Mouse (Mus musculus): ENCODE measurements around the gene Agr2.

Gene Agr2

GRCm38 (mm10) chr12:36028968-36029645, 36.4 kb downstream of the Agr2 start:
- peak; percentile 89 for DNase-seq

GRCm38 (mm10) chr12:36029687-36030086, 37.0 kb downstream of the Agr2 start:
- no peak for DNase-seq

- peak; percentile 89 for DNase-seq
These were observed 38.1 kb downstream of the Agr2 start for GRCm38 (mm10) chr12:36030660-36031363.

- peak; percentile 98 for DNase-seq
These were observed 39.7 kb downstream of the Agr2 start for GRCm38 (mm10) chr12:36032419-36032818.

GRCm38 (mm10) chr12:36035501-36035900, 42.8 kb downstream of the Agr2 start:
- DNase-seq = peak; percentile 94

- DNase-seq = peak; percentile 90
These were observed 43.4 kb downstream of the Agr2 start for GRCm38 (mm10) chr12:36036121-36036520.

- peak; percentile 95 for DNase-seq
These were observed 44.1 kb downstream of the Agr2 start for GRCm38 (mm10) chr12:36036776-36037175.

GRCm38 (mm10) chr12:36039541-36040084, 46.9 kb downstream of the Agr2 start:
- peak; percentile 87 for DNase-seq

GRCm38 (mm10) chr12:36040571-36041280, 48.0 kb downstream of the Agr2 start:
- DNase-seq = peak; percentile 94

- no peak for DNase-seq
These were observed 48.5 kb downstream of the Agr2 start for GRCm38 (mm10) chr12:36041281-36041589.

GRCm38 (mm10) chr12:36041703-36042347, 49.1 kb downstream of the Agr2 start:
- DNase-seq = peak; percentile 98

GRCm38 (mm10) chr12:36042348-36042778, 49.7 kb downstream of the Agr2 start, which contains the start of gene Tspan13:
Tspan13 (minus strand) TSS chr12:36042500.
- peak; percentile 99 for DNase-seq

- DNase-seq = peak; percentile 70
These were observed 52.0 kb downstream of the Agr2 start for GRCm38 (mm10) chr12:36044691-36045090.

- no peak for DNase-seq
These were observed 53.5 kb downstream of the Agr2 start for GRCm38 (mm10) chr12:36046196-36046595.

GRCm38 (mm10) chr12:36047593-36047992, 54.9 kb downstream of the Agr2 start:
- no peak for DNase-seq

- DNase-seq = no peak
These were observed 57.6 kb downstream of the Agr2 start for GRCm38 (mm10) chr12:36050276-36050675.

Data from heart, adult 11 months (tissue).